Mouse (Mus musculus) ES-Bruce4 (cell line): Measurements from ENCODE around the gene Ina. TPM values are rescaled to one million over a fixed set of nuclear protein-coding genes. Genes with fewer than 3 reads are reported as not detected.

Experiments
- H3K27ac ChIP-seq: 2 replicates; pipeline ENCODE4 v1.5.1; 2012; ENCODE audit warnings: low read length, inconsistent platforms; ENCODE audit not compliant: insufficient read depth
- H3K27me3 ChIP-seq: 2 replicates; pipeline ENCODE4 v1.6.1; 2012; ENCODE audit warnings: mild to moderate bottlenecking, low read length, inconsistent platforms; ENCODE audit not compliant: control insufficient read depth, poor library complexity, insufficient read depth, severe bottlenecking
- H3K36me3 ChIP-seq: 2 replicates; pipeline ENCODE4 v1.6.1; 2012; ENCODE audit warnings: inconsistent platforms, mild to moderate bottlenecking, low read length, moderate library complexity; ENCODE audit not compliant: control insufficient read depth, poor library complexity, insufficient read depth, severe bottlenecking
- H3K4me1 ChIP-seq: one replicate; pipeline ENCODE4 v1.8.1; 2011; ENCODE audit warnings: low read length; ENCODE audit not compliant: control insufficient read depth, insufficient read depth
- H3K4me3 ChIP-seq: 2 replicates; pipeline ENCODE4 v1.5.1; 2011; ENCODE audit warnings: low read depth, mild to moderate bottlenecking, low read length
- H3K9ac ChIP-seq: 2 replicates; pipeline ENCODE4 v1.6.1; 2012; ENCODE audit warnings: low read depth, mild to moderate bottlenecking, inconsistent platforms; ENCODE audit not compliant: poor library complexity, severe bottlenecking
- H3K9me3 ChIP-seq: replicated peaks from 2 replicates; pipeline ENCODE4 v1.6.1; 2012; ENCODE audit warnings: mild to moderate bottlenecking, low read length, inconsistent platforms; ENCODE audit not compliant: control insufficient read depth, poor library complexity, insufficient read depth, severe bottlenecking
- CTCF ChIP-seq: IDR thresholded peaks from one replicate; pipeline ENCODE4 v1.8.1; 2011; ENCODE audit warnings: low read depth, low read length
- EP300 ChIP-seq: IDR thresholded peaks from 2 replicates; pipeline ENCODE4 v1.6.1; 2011; ENCODE audit warnings: low read depth, low read length; ENCODE audit not compliant: insufficient read depth
- POLR2A ChIP-seq: IDR thresholded peaks from one replicate; pipeline ENCODE4 v1.8.1; 2011; ENCODE audit warnings: low read length; ENCODE audit not compliant: insufficient read depth
- polyA plus RNA-seq: library from polyadenylated mRNA; stranded (reverse); fragments of >200 nt; gene quantifications from 2 replicates; pipeline ENCODE4 v1.2.4, GENCODE M21; 2011; ENCODE audit warnings: low read depth; ENCODE audit not compliant: missing spikeins, insufficient read depth, insufficient read length

Gene Ina
- polyA plus RNA-seq, 1 experiment: 21.2 TPM

DNA sequence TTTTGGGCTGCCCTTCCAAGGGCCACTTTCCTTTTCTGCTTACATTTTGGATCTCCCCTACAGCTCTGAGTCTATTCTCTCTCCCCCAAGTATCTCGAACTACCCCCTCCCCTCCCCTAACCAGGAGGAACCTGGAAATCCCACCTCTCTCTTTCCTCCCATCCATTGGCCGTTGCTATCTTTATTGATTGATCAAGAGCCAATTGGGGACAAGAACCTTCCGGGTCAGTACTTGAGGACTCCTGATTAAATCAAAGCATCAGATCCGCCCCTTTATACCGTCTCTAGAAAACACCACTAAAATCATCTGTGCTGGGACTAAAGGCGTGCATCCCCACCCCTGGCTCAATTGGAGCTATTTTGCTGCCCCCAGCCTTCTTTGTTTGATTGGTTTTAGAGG is 33.0 kb upstream of the Ina start:
- no peak overlapping the region for H3K4me3 ChIP-seq
- H3K4me1 ChIP-seq: no peaks in the 10 kb centered on the region
- H3K9ac ChIP-seq: no peak overlapping the region
- H3K36me3 ChIP-seq: no peaks in the 10 kb centered on the region
- no peaks in the 10 kb centered on the region for H3K27me3 ChIP-seq
- H3K27ac ChIP-seq: no peak overlapping the region
- TF ChIP-seq EP300: no peak
- TF ChIP-seq CTCF: no peak
- TF ChIP-seq POLR2A: no peak
- no peaks in the 10 kb centered on the region for H3K9me3 ChIP-seq

DNA sequence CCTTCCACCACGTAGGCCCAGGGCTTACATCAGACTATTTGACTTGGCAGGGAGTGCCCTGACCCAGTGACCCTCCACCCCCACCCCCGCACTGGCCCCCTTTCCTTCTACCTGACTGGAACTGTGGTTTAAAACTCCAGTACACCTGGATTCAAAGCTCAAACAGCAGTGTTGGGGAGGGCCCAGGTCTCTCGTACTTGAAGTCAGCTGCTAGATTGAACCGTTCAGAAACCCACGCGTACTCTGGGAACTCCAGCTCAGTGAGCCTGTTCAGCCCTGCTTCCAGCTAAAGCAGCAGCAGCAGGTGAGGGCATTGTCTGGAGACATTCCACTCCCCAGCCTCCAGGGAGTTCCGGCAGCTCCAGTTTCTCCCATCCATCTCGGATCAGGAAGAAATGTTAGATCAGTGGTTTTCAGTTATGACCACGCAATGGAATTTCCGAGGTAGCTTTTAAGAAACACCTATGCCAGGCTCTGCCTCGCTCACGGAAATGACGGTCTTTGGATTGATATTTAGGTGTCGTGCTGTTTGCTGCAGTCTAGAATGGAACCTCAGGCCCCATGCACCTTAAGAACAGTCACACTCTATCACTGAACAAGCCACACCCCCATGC is 31.0 kb upstream of the Ina start:
- Histone ChIP-seq H3K9ac (peak overlapping the region; percentile 27; the same call in 1 of the 2 replicates), H3K27ac (peak overlapping the region; percentile 51), H3K4me3 (peak overlapping the region; percentile 48; the same call in 1 of the 2 replicates), H3K9me3 (no peaks in the 10 kb centered on the region), H3K4me1 (peaks cover 2% of the 10 kb centered on the region), H3K36me3 (no peaks in the 10 kb centered on the region), H3K27me3 (no peaks in the 10 kb centered on the region)
- TF ChIP-seq CTCF (no peak), EP300 (peak; percentile 41; the same call in 1 of the 2 replicates)

DNA sequence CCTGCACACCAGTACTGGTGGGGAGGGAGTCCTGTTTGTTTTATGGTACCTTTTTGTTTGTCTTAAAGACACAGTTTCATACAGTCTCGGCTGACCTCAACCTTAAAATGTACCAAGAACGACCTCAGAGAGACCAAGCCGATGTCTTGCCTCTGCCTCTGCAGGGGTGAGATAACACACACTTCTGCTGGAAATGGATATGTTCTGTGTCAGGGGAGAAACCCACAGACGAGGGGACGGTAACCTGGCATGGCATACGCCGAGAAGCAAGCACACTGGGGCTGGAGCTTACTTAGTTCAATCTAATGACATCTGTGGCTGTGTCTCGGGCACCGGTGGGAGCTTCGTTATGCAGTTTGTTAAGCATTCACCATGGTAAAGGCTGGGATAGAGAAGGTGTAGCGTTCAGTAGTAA is 30.5 kb upstream of the Ina start:
- H3K27ac ChIP-seq: peak overlapping the region; percentile 51
- H3K4me1 ChIP-seq: peaks cover 6% of the 10 kb centered on the region
- no peaks in the 10 kb centered on the region for H3K9me3 ChIP-seq
- H3K36me3 ChIP-seq: no peaks in the 10 kb centered on the region
- 0 out of 2 replicates have a peak overlapping the region, but pooled peaks have one; percentile 4 for H3K9ac ChIP-seq
- peak overlapping the region; percentile 48 for H3K4me3 ChIP-seq
- no peaks in the 10 kb centered on the region for H3K27me3 ChIP-seq
- TF ChIP-seq CTCF (no peak), EP300 (no peak), POLR2A (no peak)

DNA sequence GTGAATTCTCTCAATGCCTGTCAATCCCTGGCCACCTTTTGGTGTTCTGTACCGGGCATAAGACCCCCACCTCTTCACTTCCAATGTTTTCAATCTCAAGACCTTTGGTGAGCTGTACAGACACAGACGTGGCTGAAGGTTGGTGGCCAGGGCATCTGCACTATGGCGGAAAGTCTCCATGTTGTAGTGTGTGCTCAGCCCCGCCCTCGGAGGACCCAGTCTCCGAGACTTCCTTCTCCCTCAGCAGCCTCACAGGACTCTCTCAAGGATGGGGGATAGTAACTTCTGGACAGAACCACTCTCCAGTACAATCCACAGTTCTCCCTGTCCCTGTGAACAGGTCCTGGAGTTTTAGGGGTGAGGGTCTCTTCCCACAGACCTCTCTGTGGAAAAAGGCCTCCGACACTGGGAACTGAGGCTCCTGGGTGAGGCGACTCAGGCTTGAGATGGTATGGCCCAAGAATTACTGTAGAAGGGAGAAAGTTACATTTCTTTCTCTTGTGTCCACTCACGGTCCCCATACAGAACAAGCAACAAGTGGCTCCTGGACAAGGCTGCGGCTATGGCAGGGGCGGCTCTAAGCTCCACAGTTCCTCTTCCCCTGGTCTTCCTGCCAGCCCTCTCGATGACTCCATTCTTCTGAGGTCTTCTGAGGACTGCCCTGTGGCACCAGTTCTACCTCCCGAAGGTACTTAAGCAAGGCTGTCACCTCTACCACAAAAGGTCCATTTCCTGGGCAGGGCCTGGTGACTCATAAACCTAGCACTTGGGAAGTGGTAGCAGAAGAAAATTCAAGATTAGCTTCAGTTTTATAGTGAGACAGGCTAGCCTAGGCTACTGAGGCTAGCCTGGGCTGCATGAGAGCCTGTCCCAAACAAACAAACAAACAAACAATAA is 29.5 kb upstream of the Ina start:
- H3K9ac ChIP-seq: no peak overlapping the region
- no peak for TF ChIP-seq POLR2A
- TF ChIP-seq EP300: no peak
- TF ChIP-seq CTCF: no peak
- no peaks in the 10 kb centered on the region for H3K27me3 ChIP-seq
- H3K27ac ChIP-seq: no peak overlapping the region
- H3K4me1 ChIP-seq: peaks cover 6% of the 10 kb centered on the region
- H3K9me3 ChIP-seq: no peaks in the 10 kb centered on the region
- no peaks in the 10 kb centered on the region for H3K36me3 ChIP-seq
- H3K4me3 ChIP-seq: peak overlapping the region; percentile 23; the same call in 1 of the 2 replicates

DNA sequence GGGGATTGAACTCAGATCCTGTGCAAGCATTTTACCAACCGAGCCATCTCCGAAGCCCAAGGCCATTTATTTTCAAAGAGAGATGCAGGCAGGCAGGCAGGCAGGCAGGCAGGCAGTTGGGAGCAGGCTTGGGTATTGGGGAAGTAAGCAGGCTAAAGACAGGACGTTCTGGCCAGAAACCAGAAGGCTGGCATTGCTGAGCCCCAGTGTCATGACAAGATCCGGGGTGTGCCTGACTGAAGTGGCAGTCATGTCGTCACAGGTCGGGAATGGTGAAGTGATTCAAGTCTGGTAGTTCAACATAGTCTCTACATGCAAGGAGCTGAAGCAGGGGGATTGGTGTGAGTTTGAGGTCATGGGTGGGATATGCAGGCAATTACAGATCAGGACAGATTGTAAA is 26.9 kb upstream of the Ina start:
- no peak overlapping the region for H3K4me3 ChIP-seq
- no peaks in the 10 kb centered on the region for H3K9me3 ChIP-seq
- no peak overlapping the region for H3K9ac ChIP-seq
- H3K36me3 ChIP-seq: no peaks in the 10 kb centered on the region
- no peak overlapping the region for H3K27ac ChIP-seq
- H3K4me1 ChIP-seq: peaks cover 6% of the 10 kb centered on the region
- TF ChIP-seq POLR2A (no peak), EP300 (no peak), CTCF (no peak)
- no peaks in the 10 kb centered on the region for H3K27me3 ChIP-seq
